Mouse (Mus musculus): ENCODE measurements around the gene Klhl6. TPM values are rescaled to one million over a fixed set of nuclear protein-coding genes. Genes with fewer than 3 reads are reported as not detected.

Klhl6 gene
- polyA plus RNA-seq, 1 experiment from 2014 or later: 6.8 TPM

GRCm38 (mm10) chr16:19966976-19967375, 15.9 kb downstream of the Klhl6 start:
- Histone ChIP-seq H3K9me3 (replicated peaks) (no peaks in the 10 kb centered on the region), H3K4me3 (no peak overlapping the region), H3K36me3 (no peaks in the 10 kb centered on the region), H3K9ac (no peak overlapping the region), H3K4me1 (no peaks in the 10 kb centered on the region), H3K4me2 (replicated peaks) (no peak overlapping the region), H3K27ac (no peak overlapping the region), H3K27me3 (no peaks in the 10 kb centered on the region)
- no peak for ATAC-seq (ENCODE audit: low FRiP score)

GRCm38 (mm10) chr16:19966437-19966836, 16.4 kb downstream of the Klhl6 start:
- Histone ChIP-seq H3K4me2 (replicated peaks) (no peak overlapping the region), H3K27me3 (no peaks in the 10 kb centered on the region), H3K4me1 (no peaks in the 10 kb centered on the region), H3K27ac (no peak overlapping the region), H3K9me3 (replicated peaks) (no peaks in the 10 kb centered on the region), H3K4me3 (no peak overlapping the region), H3K36me3 (no peaks in the 10 kb centered on the region), H3K9ac (no peak overlapping the region)
- 88% methylated on average over 1 of the region's 1 CpGs for WGBS
- ATAC-seq (ENCODE audit: low FRiP score): no peak

GRCm38 (mm10) chr16:19962951-19963350, 19.9 kb downstream of the Klhl6 start:
- Histone ChIP-seq H3K27me3 (no peaks in the 10 kb centered on the region), H3K4me3 (no peak overlapping the region), H3K4me1 (no peaks in the 10 kb centered on the region), H3K27ac (no peak overlapping the region), H3K4me2 (replicated peaks) (no peak overlapping the region), H3K9ac (no peak overlapping the region), H3K9me3 (replicated peaks) (no peaks in the 10 kb centered on the region), H3K36me3 (no peaks in the 10 kb centered on the region)
- WGBS: 88% methylated on average over 3 of the region's 3 CpGs
- ATAC-seq (ENCODE audit: low FRiP score): no peak

- Histone ChIP-seq H3K4me2 (replicated peaks) (no peak overlapping the region), H3K27me3 (no peaks in the 10 kb centered on the region), H3K4me1 (no peaks in the 10 kb centered on the region), H3K36me3 (no peaks in the 10 kb centered on the region), H3K27ac (no peak overlapping the region), H3K9ac (no peak overlapping the region), H3K9me3 (replicated peaks) (no peaks in the 10 kb centered on the region), H3K4me3 (no peak overlapping the region)
- WGBS: 91% methylated on average over 2 of the region's 2 CpGs
- ATAC-seq (ENCODE audit: low FRiP score): no peak
These were observed 21.8 kb downstream of the Klhl6 start for GRCm38 (mm10) chr16:19961070-19961469.

- H3K36me3 ChIP-seq: no peaks in the 10 kb centered on the region
- H3K9ac ChIP-seq: no peak overlapping the region
- H3K27me3 ChIP-seq: no peaks in the 10 kb centered on the region
- H3K4me1 ChIP-seq: no peaks in the 10 kb centered on the region
- ATAC-seq (ENCODE audit: low FRiP score): no peak
- WGBS: 80% methylated on average over 4 of the region's 4 CpGs
- no peaks in the 10 kb centered on the region for H3K9me3 ChIP-seq (replicated peaks)
- no peak overlapping the region for H3K4me2 ChIP-seq (replicated peaks)
- no peak overlapping the region for H3K27ac ChIP-seq
- no peak overlapping the region for H3K4me3 ChIP-seq
These were observed 22.3 kb downstream of the Klhl6 start for GRCm38 (mm10) chr16:19960407-19961058.

GRCm38 (mm10) chr16:19957051-19957450, 25.8 kb downstream of the Klhl6 start:
- Histone ChIP-seq H3K4me1 (no peaks in the 10 kb centered on the region), H3K27ac (no peak overlapping the region), H3K36me3 (no peaks in the 10 kb centered on the region), H3K4me2 (replicated peaks) (no peak overlapping the region), H3K9ac (no peak overlapping the region), H3K9me3 (replicated peaks) (no peaks in the 10 kb centered on the region), H3K27me3 (no peaks in the 10 kb centered on the region), H3K4me3 (no peak overlapping the region)
- 91% methylated on average over 5 of the region's 5 CpGs for WGBS
- no peak for ATAC-seq (ENCODE audit: low FRiP score)

- Histone ChIP-seq H3K9me3 (replicated peaks) (no peaks in the 10 kb centered on the region), H3K36me3 (no peaks in the 10 kb centered on the region), H3K4me2 (replicated peaks) (no peak overlapping the region), H3K9ac (no peak overlapping the region), H3K27ac (no peak overlapping the region), H3K4me3 (no peak overlapping the region), H3K27me3 (no peaks in the 10 kb centered on the region), H3K4me1 (no peaks in the 10 kb centered on the region)
- ATAC-seq (ENCODE audit: low FRiP score): no peak
- WGBS: 93% methylated on average over 3 of the region's 3 CpGs
These were observed 35.5 kb downstream of the Klhl6 start for GRCm38 (mm10) chr16:19947336-19947735.

- ATAC-seq (ENCODE audit: low FRiP score): no peak
- WGBS: 84% methylated on average over 11 of the region's 11 CpGs
- Histone ChIP-seq H3K4me3 (no peak overlapping the region), H3K4me1 (no peaks in the 10 kb centered on the region), H3K36me3 (no peaks in the 10 kb centered on the region), H3K27ac (no peak overlapping the region), H3K4me2 (replicated peaks) (no peak overlapping the region), H3K27me3 (no peaks in the 10 kb centered on the region), H3K9ac (no peak overlapping the region), H3K9me3 (replicated peaks) (no peaks in the 10 kb centered on the region)
These were observed 36.1 kb downstream of the Klhl6 start for GRCm38 (mm10) chr16:19946578-19947298.

GRCm38 (mm10) chr16:19920823-19921222, 62.0 kb downstream of the Klhl6 start:
- Histone ChIP-seq H3K4me1 (no peaks in the 10 kb centered on the region), H3K27me3 (no peaks in the 10 kb centered on the region), H3K9me3 (replicated peaks) (no peaks in the 10 kb centered on the region), H3K4me3 (no peak overlapping the region), H3K4me2 (replicated peaks) (no peak overlapping the region), H3K27ac (no peak overlapping the region), H3K9ac (no peak overlapping the region), H3K36me3 (no peaks in the 10 kb centered on the region)
- no peak for ATAC-seq (ENCODE audit: low FRiP score)

- Histone ChIP-seq H3K9me3 (replicated peaks) (no peaks in the 10 kb centered on the region), H3K4me1 (no peaks in the 10 kb centered on the region), H3K27ac (no peak overlapping the region), H3K27me3 (no peaks in the 10 kb centered on the region), H3K4me3 (no peak overlapping the region), H3K4me2 (replicated peaks) (no peak overlapping the region), H3K36me3 (no peaks in the 10 kb centered on the region), H3K9ac (no peak overlapping the region)
- WGBS: 87% methylated on average over 1 of the region's 1 CpGs
- ATAC-seq (ENCODE audit: low FRiP score): no peak
These were observed 64.6 kb downstream of the Klhl6 start for GRCm38 (mm10) chr16:19918286-19918685.

- Histone ChIP-seq H3K9me3 (replicated peaks) (no peaks in the 10 kb centered on the region), H3K27ac (no peak overlapping the region), H3K4me2 (replicated peaks) (no peak overlapping the region), H3K4me1 (no peaks in the 10 kb centered on the region), H3K27me3 (no peaks in the 10 kb centered on the region), H3K36me3 (no peaks in the 10 kb centered on the region), H3K9ac (no peak overlapping the region), H3K4me3 (no peak overlapping the region)
- ATAC-seq (ENCODE audit: low FRiP score): no peak
- WGBS: 72% methylated on average over 2 of the region's 2 CpGs
These were observed 70.3 kb downstream of the Klhl6 start for GRCm38 (mm10) chr16:19912582-19912981.

GRCm38 (mm10) chr16:19908291-19908690, 74.5 kb downstream of the Klhl6 start:
- Histone ChIP-seq H3K9ac (no peak overlapping the region), H3K4me3 (no peak overlapping the region), H3K4me2 (replicated peaks) (no peak overlapping the region), H3K9me3 (replicated peaks) (no peaks in the 10 kb centered on the region), H3K36me3 (no peaks in the 10 kb centered on the region), H3K27me3 (no peaks in the 10 kb centered on the region), H3K27ac (no peak overlapping the region), H3K4me1 (no peaks in the 10 kb centered on the region)
- ATAC-seq (ENCODE audit: low FRiP score): no peak
- 62% methylated on average over 3 of the region's 3 CpGs for WGBS

GRCm38 (mm10) chr16:19907103-19907502, 75.7 kb downstream of the Klhl6 start:
- Histone ChIP-seq H3K4me3 (no peak overlapping the region), H3K27ac (no peak overlapping the region), H3K9me3 (replicated peaks) (no peaks in the 10 kb centered on the region), H3K9ac (no peak overlapping the region), H3K4me2 (replicated peaks) (no peak overlapping the region), H3K27me3 (no peaks in the 10 kb centered on the region), H3K36me3 (no peaks in the 10 kb centered on the region), H3K4me1 (no peaks in the 10 kb centered on the region)
- no peak for ATAC-seq (ENCODE audit: low FRiP score)
- 44% methylated on average over 2 of the region's 2 CpGs for WGBS

Data from hindbrain, embryonic 12.5 days (tissue).